Mouse (Mus musculus): Measurements from ENCODE around the gene Ndufc1.
A peak's percentile ranks its signal among the peaks of the same experiment; 100 is the strongest.
"Not testable (repeated sequence)": the region's sequence is repeated elsewhere in the genome, so short reads cannot be mapped to it uniquely, and the experiment has no call there.

Gene Ndufc1

GRCm38 (mm10) chr3:51408561-51409183, at the start of gene Ndufc1:
Ndufc1 (minus strand) TSS chr3:51408988.
- DNase-seq (ENCODE audit: low spot score in 2 of 2): peak; percentile 90 to 100

- no peak for DNase-seq (ENCODE audit: low spot score in 2 of 2)
Measured at GRCm38 (mm10) chr3:51434871-51435595, 26.2 kb upstream of the Ndufc1 start.

GRCm38 (mm10) chr3:51434364-51434763, 25.6 kb upstream of the Ndufc1 start:
- not testable (repeated sequence) for DNase-seq (ENCODE audit: low spot score in 2 of 2)

GRCm38 (mm10) chr3:51425394-51425793, 16.6 kb upstream of the Ndufc1 start:
- DNase-seq (ENCODE audit: low spot score in 2 of 2): no peak

GRCm38 (mm10) chr3:51421921-51422320, 13.1 kb upstream of the Ndufc1 start:
- no peak for DNase-seq (ENCODE audit: low spot score in 2 of 2)

DNA sequence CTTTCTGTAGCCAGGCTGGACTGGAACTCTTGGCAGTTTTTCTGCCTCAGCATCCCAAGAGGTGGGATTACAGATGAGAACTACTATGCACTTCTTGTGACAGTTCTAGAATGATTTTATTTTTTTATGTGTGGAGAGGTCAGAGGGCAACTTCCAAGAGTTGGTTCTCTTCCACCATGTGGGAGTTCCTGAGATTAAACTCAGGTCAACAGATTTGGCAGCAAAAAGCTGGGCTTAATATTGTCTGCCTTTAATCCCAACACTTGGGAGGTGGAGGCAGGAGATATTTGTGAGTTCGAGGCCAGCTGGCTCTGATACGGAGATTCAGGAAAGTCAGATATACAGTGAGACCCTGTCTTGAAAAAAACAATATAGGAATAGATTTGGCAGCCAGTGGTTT, 9.2 kb upstream of the Ndufc1 start:
- no peak for DNase-seq (ENCODE audit: low spot score in 2 of 2)

DNA sequence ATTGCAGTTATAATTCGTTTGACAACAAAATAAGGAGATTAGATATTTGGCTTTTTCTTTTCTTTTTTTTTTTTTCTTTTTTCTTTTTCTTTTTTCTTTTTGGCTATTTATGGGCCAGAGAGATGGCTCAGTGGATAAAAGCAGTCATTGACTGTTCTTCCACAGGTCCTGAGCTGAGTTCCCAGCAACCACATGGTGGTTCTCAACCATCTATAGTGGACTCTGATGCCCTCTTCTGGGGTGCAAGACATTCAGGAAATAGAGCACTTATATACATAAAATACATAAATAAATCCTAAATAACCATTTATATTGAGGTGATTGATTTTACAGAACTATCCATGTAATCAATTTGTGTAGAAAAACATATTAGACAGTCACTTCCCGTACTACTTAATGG, 8.7 kb upstream of the Ndufc1 start:
- no peak for DNase-seq (ENCODE audit: low spot score in 2 of 2)

GRCm38 (mm10) chr3:51417135-51417458, 8.3 kb upstream of the Ndufc1 start:
- no peak for DNase-seq (ENCODE audit: low spot score in 2 of 2)

- peak; percentile 50 to 54 for DNase-seq (ENCODE audit: low spot score in 2 of 2)
Measured at GRCm38 (mm10) chr3:51416364-51417134, 7.8 kb upstream of the Ndufc1 start.

DNA sequence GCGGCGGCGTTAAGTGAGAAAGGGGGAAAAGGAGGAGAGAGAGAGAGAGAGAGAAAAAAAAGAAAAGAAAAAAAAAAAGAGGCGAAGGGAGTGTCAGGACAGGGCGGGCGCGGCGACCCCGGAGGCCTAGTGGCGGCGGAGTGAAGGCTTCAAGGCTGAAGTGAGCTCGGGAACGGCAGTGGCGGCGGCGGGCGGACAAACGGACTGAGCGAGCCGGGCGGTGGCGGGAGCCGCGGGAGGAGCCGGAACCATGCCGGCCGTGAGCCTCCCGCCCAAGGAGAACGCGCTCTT, 7.2 kb upstream of the Ndufc1 start:
- DNase-seq (ENCODE audit: low spot score in 2 of 2): no peak

GRCm38 (mm10) chr3:51415098-51416072, 6.6 kb upstream of the Ndufc1 start, which contains the start of gene Naa15:
Naa15 (plus strand) TSS chr3:51415148.
- DNase-seq (ENCODE audit: low spot score in 2 of 2): peak; percentile 92 to 96

DNA sequence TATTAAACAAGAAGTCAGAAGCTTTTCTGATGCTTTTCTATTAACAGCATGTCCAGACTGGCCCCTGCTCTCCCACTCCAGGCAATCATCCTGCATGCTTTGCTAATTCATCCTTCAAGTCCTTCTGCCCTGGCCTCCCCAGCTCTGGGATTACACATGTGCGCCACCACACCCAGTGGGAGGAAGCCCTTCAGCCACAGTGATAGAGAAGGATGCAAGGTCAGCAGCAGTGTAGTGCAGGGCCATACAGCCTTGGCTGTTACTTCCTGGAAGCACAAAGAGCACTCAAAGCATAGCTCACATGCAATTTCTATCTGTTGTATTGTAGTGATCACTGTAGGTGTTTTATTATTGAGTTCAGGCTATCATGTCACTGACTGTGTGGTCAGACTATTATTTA, 4.5 kb upstream of the Ndufc1 start:
- no peak for DNase-seq (ENCODE audit: low spot score in 2 of 2)

GRCm38 (mm10) chr3:51412457-51412856, 3.7 kb upstream of the Ndufc1 start:
- DNase-seq (ENCODE audit: low spot score in 2 of 2): no peak

DNA sequence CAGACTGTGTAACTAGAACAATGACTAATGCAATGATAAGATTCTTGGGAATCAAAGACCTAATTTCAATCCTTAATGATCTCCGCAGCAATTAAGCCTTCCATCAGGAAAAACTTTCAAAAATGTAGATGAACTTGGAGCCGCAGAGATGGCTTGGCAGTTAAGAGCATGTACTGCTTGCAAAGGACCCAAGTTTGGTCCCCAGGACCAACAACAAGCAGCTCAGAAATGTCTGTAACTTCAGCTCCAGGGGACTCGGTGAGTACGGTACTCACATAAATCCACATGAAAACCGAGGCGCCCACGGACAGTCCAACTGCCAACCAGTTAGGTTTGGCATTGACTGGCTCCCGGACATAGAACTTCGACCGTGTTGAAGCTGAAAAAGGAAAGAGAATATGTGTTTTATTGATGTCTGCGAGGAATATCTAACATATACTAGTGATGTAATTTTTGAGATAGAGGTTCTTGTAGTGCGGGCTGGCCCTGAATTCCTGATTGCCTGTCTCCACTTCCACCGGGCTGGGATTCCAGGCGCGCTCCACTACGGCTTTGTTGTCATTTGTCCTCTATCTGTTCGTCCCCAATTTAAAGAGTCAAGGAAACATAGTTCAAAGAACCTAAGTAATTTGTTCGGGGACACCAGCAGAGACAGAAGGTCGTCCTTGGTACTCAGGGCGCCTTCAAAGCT, 773 bp downstream of the Ndufc1 start:
- DNase-seq (ENCODE audit: low spot score in 2 of 2): no peak

- DNase-seq (ENCODE audit: low spot score in 2 of 2): no peak
Measured at GRCm38 (mm10) chr3:51402628-51403027, 6.2 kb downstream of the Ndufc1 start.

GRCm38 (mm10) chr3:51402054-51402453, 6.7 kb downstream of the Ndufc1 start:
- DNase-seq (ENCODE audit: low spot score in 2 of 2): not testable (repeated sequence)

GRCm38 (mm10) chr3:51400682-51401081, 8.1 kb downstream of the Ndufc1 start:
- DNase-seq (ENCODE audit: low spot score in 2 of 2): no peak

- DNase-seq (ENCODE audit: low spot score in 2 of 2): no peak
Measured at GRCm38 (mm10) chr3:51399531-51399930, 9.3 kb downstream of the Ndufc1 start.

- DNase-seq (ENCODE audit: low spot score in 2 of 2): no peak
Measured at GRCm38 (mm10) chr3:51398667-51399066, 10.1 kb downstream of the Ndufc1 start.

GRCm38 (mm10) chr3:51397700-51398299, 11.0 kb downstream of the Ndufc1 start:
- DNase-seq (ENCODE audit: low spot score in 2 of 2): no peak
